Mouse (Mus musculus): ENCODE results near the gene Rhox2g. TPM values are rescaled to one million over a fixed set of nuclear protein-coding genes. Genes with fewer than 3 reads are reported as not detected.

Rhox2g gene
- total RNA-seq (2023) = not detected in 2 replicates

DNA sequence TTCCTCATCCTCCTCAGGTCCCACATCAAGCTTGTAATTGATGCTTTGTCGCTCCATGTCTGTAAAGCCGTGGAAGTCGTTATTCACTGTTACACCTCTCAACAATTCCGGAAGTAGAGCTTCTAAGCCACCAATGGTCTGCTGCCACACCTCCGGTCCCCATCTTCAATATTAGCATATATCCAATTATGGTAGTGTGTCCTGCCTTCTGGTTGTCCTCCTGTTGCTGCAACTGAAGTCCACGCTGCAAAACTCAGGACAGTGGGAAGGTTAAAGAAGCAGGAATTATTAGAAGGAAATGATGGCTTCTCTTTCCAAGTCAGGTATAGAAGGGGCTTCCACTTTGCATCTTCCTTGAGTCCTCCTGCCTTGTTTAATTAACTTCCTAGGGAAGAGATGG lies at the start of gene Rhox2g:
Gene Rhox2g (minus strand): TSS at position 101 of the 400 bp plus-strand sequence.

DNA sequence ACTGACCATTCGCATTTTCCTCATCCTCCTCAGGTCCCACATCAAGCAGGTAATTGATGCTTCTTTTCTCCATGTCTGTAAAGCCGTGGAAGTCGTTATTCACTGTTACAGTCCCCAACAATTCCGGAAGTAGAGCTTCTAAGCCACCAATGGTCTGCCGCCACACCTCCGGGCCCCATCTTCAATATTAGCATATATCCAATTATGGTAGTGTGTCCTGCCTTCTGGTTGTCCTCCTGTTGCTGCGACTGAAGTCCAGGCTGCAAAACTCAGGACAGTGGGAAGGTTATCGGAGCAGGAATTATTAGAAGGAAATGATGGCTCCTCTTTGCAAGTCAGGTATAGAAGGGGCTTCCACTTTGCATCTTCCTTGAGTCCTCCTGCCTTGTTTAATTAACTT lies 29.9 kb upstream of the Rhox2g start, which contains the start of gene Rhox2h:
Gene Rhox2h (minus strand): TSS at position 101 of the 400 bp plus-strand sequence.

DNA sequence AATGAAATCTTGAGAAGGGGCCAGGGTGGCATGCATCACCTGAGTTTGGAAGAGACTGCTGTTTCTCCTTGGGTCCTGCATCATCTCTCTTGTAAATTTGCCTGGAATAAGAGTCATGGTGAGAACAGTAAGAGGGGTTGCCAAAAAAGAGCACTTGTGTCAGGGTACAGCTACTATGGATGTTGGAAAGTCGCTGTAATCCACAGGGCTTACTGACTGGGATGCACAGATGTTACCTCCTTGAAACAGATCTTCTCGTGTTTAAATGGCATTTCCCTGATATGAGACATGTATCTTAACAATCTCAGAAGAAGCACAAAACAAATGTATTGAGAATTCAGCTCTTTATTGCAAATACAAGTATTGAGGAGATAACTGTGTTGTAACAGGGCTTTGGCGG lies 25.4 kb upstream of the Rhox2g start, which contains the start of gene Rhox3h:
Gene Rhox3h (minus strand): TSS at position 101 of the 400 bp plus-strand sequence.

DNA sequence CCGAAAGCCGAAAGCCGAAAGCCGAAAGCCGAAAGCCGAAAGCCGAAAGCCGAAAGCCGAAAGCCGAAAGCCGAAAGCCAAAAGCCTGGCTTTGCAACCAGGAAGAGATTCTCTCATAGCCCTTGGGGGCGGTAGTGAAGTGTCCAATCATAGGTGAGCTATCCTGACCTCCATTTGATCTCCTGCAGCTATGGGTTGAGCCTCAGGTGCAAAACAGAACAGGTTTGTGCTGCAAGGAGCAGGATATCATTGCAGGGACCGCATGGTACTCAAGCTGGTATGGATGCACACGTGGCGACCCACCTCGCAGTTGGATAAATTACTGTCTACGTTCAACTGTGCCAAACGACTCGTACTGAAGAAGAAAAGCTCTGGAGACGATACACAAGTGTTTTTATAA lies 8.0 kb upstream of the Rhox2g start, which contains the start of gene Rhox4g:
Gene Rhox4g (minus strand): TSS at position 101 of the 400 bp plus-strand sequence.

DNA sequence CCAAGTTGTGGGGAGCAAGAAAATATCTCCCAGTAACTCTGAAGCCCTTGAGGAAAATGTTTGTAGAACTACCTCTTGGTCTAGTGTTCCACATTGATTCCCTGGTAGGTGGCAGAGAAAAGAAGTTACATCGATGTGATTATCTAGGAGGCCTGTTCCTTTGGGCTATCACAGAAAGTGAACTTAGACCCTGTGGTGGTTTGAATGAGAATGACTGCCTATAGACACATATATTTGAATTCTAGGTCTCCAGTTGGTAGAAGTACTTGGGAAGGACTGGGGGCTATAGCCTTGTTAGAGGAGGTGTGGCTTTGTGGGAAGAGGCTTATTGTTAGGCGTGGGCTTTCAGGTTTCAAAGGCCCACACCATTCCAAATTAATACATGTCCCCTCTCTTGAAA lies 14.8 kb downstream of the Rhox2g start, which contains the start of gene Rhox3g:
Gene Rhox3g (minus strand): TSS at position 101 of the 400 bp plus-strand sequence.

DNA sequence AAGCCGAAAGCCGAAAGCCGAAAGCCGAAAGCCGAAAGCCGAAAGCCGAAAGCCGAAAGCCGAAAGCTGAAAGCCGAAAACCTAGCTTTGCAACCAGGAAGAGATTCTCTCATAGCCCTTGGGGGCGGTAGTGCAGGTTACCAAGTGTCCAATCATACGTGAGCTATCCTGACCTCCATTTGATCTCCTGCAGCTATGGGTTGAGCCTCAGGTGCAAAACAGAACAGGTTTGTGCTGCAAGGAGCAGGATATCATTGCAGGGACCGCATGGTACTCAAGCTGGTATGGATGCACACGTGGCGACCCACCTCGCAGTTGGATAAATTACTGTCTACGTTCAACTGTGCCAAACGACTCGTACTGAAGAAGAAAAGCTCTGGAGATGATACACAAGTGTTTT lies 35.7 kb downstream of the Rhox2g start, which contains the start of gene Rhox4f:
Gene Rhox4f (minus strand): TSS at position 101 of the 400 bp plus-strand sequence.

Other genes with a start within 250 kb of the Rhox2g start
- not detected in 2 replicates for gene Rhox2b, start 231.4 kb downstream of the Rhox2g start, total RNA-seq (2023)
- not detected in 2 replicates for gene Rhox4b, start 211.0 kb downstream of the Rhox2g start, total RNA-seq (2023)
- gene Rhox2c, start 189.8 kb downstream of the Rhox2g start, total RNA-seq (2023) = not detected in 2 replicates
- gene Rhox3c, start 184.9 kb downstream of the Rhox2g start, total RNA-seq (2023) = not detected in 2 replicates
- gene Rhox4c, start 163.1 kb downstream of the Rhox2g start, total RNA-seq (2023) = not detected in 2 replicates
- not detected in 2 replicates for gene Rhox2d, start 150.0 kb downstream of the Rhox2g start, total RNA-seq (2023)
- not detected in 2 replicates for gene Rhox4d, start 129.1 kb downstream of the Rhox2g start, total RNA-seq (2023)
- not detected in 2 replicates for gene Rhox2e, start 113.0 kb downstream of the Rhox2g start, total RNA-seq (2023)
- gene Rhox3e, start 101.5 kb downstream of the Rhox2g start, total RNA-seq (2023) = not detected in 2 replicates
- gene Rhox4e, start 86.1 kb downstream of the Rhox2g start, total RNA-seq (2023) = not detected in 2 replicates
- not detected in 2 replicates for gene Rhox2f, start 72.1 kb downstream of the Rhox2g start, total RNA-seq (2023)
- gene Rhox3f, start 62.5 kb downstream of the Rhox2g start, total RNA-seq (2023) = not detected in 2 replicates
- not detected in 2 replicates for gene Rhox4f, start 35.8 kb downstream of the Rhox2g start, total RNA-seq (2023)
- not detected in 2 replicates for gene Rhox3g, start 14.9 kb downstream of the Rhox2g start, total RNA-seq (2023)
- not detected in 2 replicates for gene Rhox4g, start 7.9 kb upstream of the Rhox2g start, total RNA-seq (2023)
- gene Rhox3h, start 25.3 kb upstream of the Rhox2g start, total RNA-seq (2023) = not detected in 2 replicates
- not detected in 2 replicates for gene Rhox2h, start 29.8 kb upstream of the Rhox2g start, total RNA-seq (2023)
- gene Rhox5, start 161.4 kb upstream of the Rhox2g start, total RNA-seq (2023) = not detected in 2 replicates
- not detected in 2 replicates for gene Rhox6, start 183.4 kb upstream of the Rhox2g start, total RNA-seq (2023)
- gene Rhox7a, start 188.2 kb upstream of the Rhox2g start, total RNA-seq (2023) = not detected in 2 replicates
- gene Rhox8, start 235.5 kb upstream of the Rhox2g start, total RNA-seq (2023) = not detected in 2 replicates

All from neutrophil, adult 65 days (primary cell).